Mouse (Mus musculus) neural tube, embryonic 14.5 days (tissue): ENCODE data around the gene Txnrd3. TPM values are rescaled to one million over a fixed set of nuclear protein-coding genes. Genes with fewer than 3 reads are reported as not detected.
A peak's percentile ranks its signal among the peaks of the same experiment; 100 is the strongest.

Experiments used
- ATAC-seq: fragments of 200-750 bp; cut with Nextera tagmentation; 2 replicates; pipeline ENCODE4 v1.8.0; 2017; ENCODE audit warnings: low read depth, mild to moderate bottlenecking, moderate TSS enrichment, moderate library complexity
- H3K27ac ChIP-seq: fragments of 300-500 bp; sonication (generic); 2 replicates; pipeline ENCODE4 v1.5.1; 2014; ENCODE audit warnings: low read depth, mild to moderate bottlenecking, control low read depth, low read length, moderate library complexity, mixed read lengths
- H3K27me3 ChIP-seq: fragments of 300-500 bp; sonication (generic); 2 replicates; pipeline ENCODE4 v1.6.1; 2014; ENCODE audit warnings: low read length; ENCODE audit not compliant: control insufficient read depth, insufficient read depth
- H3K36me3 ChIP-seq: fragments of 300-500 bp; sonication (generic); 2 replicates; pipeline ENCODE4 v1.6.1; 2014; ENCODE audit warnings: low read length, mixed read lengths; ENCODE audit not compliant: control insufficient read depth, insufficient read depth
- H3K4me1 ChIP-seq: fragments of 300-500 bp; sonication (generic); 2 replicates; pipeline ENCODE4 v1.6.1; 2014; ENCODE audit warnings: low read length; ENCODE audit not compliant: control insufficient read depth, insufficient read depth
- H3K4me2 ChIP-seq: fragments of 300-500 bp; sonication (generic); 2 replicates; pipeline ENCODE4 v1.6.1; 2014; ENCODE audit warnings: mild to moderate bottlenecking, low read depth, low read length, control low read depth
- H3K4me3 ChIP-seq: fragments of 300-500 bp; sonication (generic); 2 replicates; pipeline ENCODE4 v1.5.1; 2014; ENCODE audit warnings: low read depth, low read length, control low read depth, mixed read lengths
- H3K9ac ChIP-seq: fragments of 300-500 bp; sonication (generic); replicated peaks from 2 replicates; pipeline ENCODE4 v1.6.1; 2014; ENCODE audit warnings: low read depth, mild to moderate bottlenecking, control low read depth, low read length, mixed read lengths
- H3K9me3 ChIP-seq: fragments of 300-500 bp; sonication (generic); 2 replicates; pipeline ENCODE4 v1.6.1; 2016; ENCODE audit warnings: low read length; ENCODE audit not compliant: control insufficient read depth
- WGBS: fragments of 180-500 bp; shearing (Covaris S2); extraction: QIAGEN DNeasy Blood & Tissue Kit; methylation state at CpG from one replicate; pipeline ENCODE4 v1.1.7; 2014; 5-methylcytosine and 5-hydroxymethylcytosine counted together
- polyA plus RNA-seq: library from polyadenylated mRNA; unstranded; fragments of >200 nt; fragmentation: Nextera tagmentation; extraction: Ambion mirVana; gene quantifications from 2 replicates; pipeline ENCODE4 v1.2.1, GENCODE M21; 2014

Txnrd3 gene
- polyA plus RNA-seq, 1 experiment from 2014 or later: 12.8 TPM

DNA sequence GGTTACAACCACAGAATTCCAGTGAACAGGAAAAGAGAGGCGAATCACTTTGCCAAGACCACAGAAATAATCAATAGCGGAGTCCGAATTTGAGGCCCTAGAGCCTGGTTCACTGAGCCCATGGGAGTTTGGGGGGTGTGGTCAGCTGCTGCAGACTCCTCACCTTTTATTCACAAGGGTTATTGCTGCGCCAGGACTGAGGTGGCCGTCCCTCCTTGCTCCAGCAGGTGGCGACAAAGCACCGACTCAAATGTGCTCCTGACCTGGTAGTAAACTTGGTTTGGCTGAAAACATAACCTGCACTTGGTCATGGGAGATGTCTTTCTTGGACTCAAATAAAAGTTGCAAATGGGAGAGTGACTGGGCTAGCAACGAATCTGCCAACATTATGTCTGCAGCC is 36.4 kb downstream of the Txnrd3 start:
- no peak overlapping the region for H3K4me3 ChIP-seq
- no peaks in the 10 kb centered on the region for H3K36me3 ChIP-seq
- no peak overlapping the region for H3K27ac ChIP-seq
- WGBS: 7% methylated on average over 8 of the region's 8 CpGs
- no peaks in the 10 kb centered on the region for H3K9me3 ChIP-seq
- peak; percentile 47 for ATAC-seq
- H3K4me1 ChIP-seq: no peaks in the 10 kb centered on the region
- no peaks in the 10 kb centered on the region for H3K27me3 ChIP-seq
- H3K9ac ChIP-seq: no peak overlapping the region
- no peak overlapping the region for H3K4me2 ChIP-seq

DNA sequence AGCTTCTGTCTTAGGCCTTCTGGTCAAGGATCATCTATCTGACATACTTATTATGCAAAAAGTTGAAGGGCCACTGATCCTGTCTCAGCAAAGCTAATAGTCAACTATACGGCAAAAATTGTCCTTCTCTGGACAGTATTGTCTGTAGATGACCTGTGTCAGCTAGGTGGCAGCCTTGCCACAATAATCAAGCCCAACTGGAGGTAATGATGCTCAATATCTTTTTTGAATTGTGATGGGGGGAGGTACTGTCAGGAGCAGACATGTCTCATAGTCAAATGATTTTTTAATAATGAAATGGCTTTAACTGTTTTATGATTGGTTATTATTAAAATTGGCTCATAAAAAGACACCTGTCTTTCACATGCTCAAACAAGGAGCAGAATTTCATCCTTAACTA is 40.4 kb downstream of the Txnrd3 start:
- WGBS: 71% methylated on average over 1 of the region's 1 CpGs
- no peak for ATAC-seq
- Histone ChIP-seq H3K27me3 (no peaks in the 10 kb centered on the region), H3K9ac (no peak overlapping the region), H3K4me1 (no peaks in the 10 kb centered on the region), H3K27ac (no peak overlapping the region), H3K4me3 (no peak overlapping the region), H3K9me3 (no peaks in the 10 kb centered on the region), H3K4me2 (no peak overlapping the region), H3K36me3 (no peaks in the 10 kb centered on the region)

DNA sequence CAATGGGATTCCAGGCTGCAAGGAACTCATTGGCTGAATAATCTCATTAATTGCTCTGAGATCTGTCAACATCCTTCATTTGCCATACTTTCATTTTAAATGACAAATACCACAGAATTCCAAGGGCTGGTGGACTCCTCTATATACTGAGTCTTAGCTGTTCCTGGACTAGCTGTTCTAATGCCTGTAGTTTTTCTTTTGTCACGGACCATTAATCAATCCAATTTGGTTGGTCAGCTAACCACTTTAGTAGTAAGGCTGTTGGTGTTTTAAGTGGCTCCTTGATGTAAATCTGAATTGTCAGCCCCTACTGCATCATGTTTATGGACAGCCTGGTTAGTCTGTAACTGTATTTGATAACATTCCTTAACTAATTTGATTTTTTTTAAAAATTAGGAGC is 43.3 kb downstream of the Txnrd3 start:
- H3K4me2 ChIP-seq: no peak overlapping the region
- no peak for ATAC-seq
- 81% methylated on average over 1 of the region's 1 CpGs for WGBS

DNA sequence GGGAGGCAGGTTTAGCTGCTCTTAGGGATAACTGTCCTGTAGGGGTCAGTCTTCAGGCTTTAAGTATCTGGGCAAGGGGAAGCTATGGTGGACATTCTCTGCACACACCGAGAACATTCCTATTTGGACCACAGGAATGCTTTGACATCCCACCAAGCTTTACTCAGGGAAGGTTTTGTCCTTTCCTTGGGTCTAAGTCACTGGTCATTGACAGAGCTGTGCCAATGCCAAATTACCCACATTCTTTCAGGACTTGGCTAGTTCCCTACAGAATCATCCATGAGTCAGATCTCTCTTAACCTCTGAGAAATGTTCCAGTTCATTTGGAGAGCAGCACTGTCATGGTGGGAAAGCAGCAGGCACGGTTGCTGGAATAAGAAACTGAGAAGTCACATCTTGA is 62.8 kb downstream of the Txnrd3 start:
- H3K36me3 ChIP-seq: no peaks in the 10 kb centered on the region
- H3K4me1 ChIP-seq: no peaks in the 10 kb centered on the region
- ATAC-seq: no peak
- no peaks in the 10 kb centered on the region for H3K27me3 ChIP-seq
- no peaks in the 10 kb centered on the region for H3K9me3 ChIP-seq
- 68% methylated on average over 2 of the region's 2 CpGs for WGBS
- H3K4me2 ChIP-seq: no peak overlapping the region
- H3K9ac ChIP-seq: no peak overlapping the region
- H3K4me3 ChIP-seq: no peak overlapping the region
- no peak overlapping the region for H3K27ac ChIP-seq

More for the DNA sequence above, 43.3 kb downstream of the Txnrd3 start:
- Histone ChIP-seq H3K27ac (no peak overlapping the region), H3K4me1 (no peaks in the 10 kb centered on the region), H3K9ac (no peak overlapping the region), H3K9me3 (no peaks in the 10 kb centered on the region), H3K36me3 (no peaks in the 10 kb centered on the region), H3K4me3 (no peak overlapping the region), H3K27me3 (no peaks in the 10 kb centered on the region)

DNA sequence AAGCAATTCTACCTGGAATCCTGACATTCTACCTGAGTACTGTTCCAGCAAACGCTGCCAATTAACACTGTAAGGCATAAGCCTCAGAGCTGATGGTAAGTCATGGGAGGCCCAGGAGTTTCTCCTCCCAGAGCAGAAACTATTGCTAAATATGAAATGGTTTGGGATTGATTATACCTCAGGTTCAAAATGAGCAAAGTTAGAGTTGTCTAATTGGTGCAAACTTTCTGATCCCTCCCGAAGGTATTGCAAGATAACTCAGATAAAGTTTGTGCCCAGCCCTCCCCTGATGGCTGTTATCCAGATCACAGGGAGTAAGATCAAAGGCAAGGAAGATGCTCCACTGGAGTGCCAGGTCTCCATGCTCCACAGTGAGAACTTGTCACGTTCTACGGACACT is 63.5 kb downstream of the Txnrd3 start, which contains the start of gene Vmn1r40:
TSS of gene Vmn1r40 (plus strand) at position 301 of the 400 bp plus-strand sequence.
- no peak within 1 kb of the TSS for H3K9ac ChIP-seq
- no peak within 1 kb of the TSS for H3K4me2 ChIP-seq
- no peaks in the 10 kb centered on the region for H3K9me3 ChIP-seq
- no peak within 1 kb of the TSS for H3K4me3 ChIP-seq
- no peak for ATAC-seq
- H3K4me1 ChIP-seq: no peaks in the 10 kb centered on the region
- 88% methylated on average over 4 of the region's 4 CpGs for WGBS
- no peaks in the 10 kb centered on the region for H3K27me3 ChIP-seq
- no peaks in the 10 kb centered on the region for H3K36me3 ChIP-seq
- H3K27ac ChIP-seq: no peak within 1 kb of the TSS

DNA sequence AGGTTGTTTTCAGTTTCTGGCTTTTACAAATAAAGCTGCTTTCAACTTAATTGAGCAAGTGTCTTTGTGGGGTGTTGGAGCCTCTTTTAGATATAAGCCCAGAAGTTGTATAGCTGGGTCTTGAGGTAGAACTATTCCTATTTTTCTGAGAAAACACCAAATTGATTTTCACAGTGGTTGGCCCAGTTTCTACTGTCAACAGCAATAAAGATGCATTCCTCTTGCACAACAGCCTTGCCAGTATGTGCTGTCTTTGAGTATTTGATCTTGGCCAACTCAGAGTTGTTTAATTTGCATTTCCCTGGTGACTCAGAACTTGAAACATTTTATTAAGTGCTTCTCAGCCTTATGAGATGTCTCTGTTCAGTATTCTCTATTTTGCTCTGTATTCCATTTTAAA is 74.3 kb downstream of the Txnrd3 start:
- ATAC-seq: no peak
- Histone ChIP-seq H3K4me2 (no peak overlapping the region), H3K4me3 (no peak overlapping the region), H3K9ac (no peak overlapping the region), H3K27ac (no peak overlapping the region), H3K36me3 (no peaks in the 10 kb centered on the region), H3K4me1 (no peaks in the 10 kb centered on the region), H3K9me3 (no peaks in the 10 kb centered on the region), H3K27me3 (no peaks in the 10 kb centered on the region)

Other genes starting within 250 kb of the Txnrd3 start
- gene Chchd6, start 48.3 kb upstream of the Txnrd3 start, polyA plus RNA-seq: 155 and 218 TPM in 2 replicates
- gene Vmn1r40, start 63.6 kb downstream of the Txnrd3 start, polyA plus RNA-seq: not detected in 2 replicates
- gene Vmn1r41, start 96.8 kb downstream of the Txnrd3 start, polyA plus RNA-seq: not detected in 2 replicates
- not detected in 2 replicates for gene Vmn1r42, start 232.4 kb downstream of the Txnrd3 start, polyA plus RNA-seq
- gene Vmn1r43, start 232.4 kb downstream of the Txnrd3 start, polyA plus RNA-seq: not detected in 2 replicates
- gene Vmn1r44, start 239.7 kb downstream of the Txnrd3 start, polyA plus RNA-seq: not detected in 2 replicates